Mouse (Mus musculus): ENCODE results near the gene Rbm17.
"Not testable (repeated sequence)": the region's sequence is repeated elsewhere in the genome, so short reads cannot be mapped to it uniquely, and the experiment has no call there.

The Rbm17 gene

DNA sequence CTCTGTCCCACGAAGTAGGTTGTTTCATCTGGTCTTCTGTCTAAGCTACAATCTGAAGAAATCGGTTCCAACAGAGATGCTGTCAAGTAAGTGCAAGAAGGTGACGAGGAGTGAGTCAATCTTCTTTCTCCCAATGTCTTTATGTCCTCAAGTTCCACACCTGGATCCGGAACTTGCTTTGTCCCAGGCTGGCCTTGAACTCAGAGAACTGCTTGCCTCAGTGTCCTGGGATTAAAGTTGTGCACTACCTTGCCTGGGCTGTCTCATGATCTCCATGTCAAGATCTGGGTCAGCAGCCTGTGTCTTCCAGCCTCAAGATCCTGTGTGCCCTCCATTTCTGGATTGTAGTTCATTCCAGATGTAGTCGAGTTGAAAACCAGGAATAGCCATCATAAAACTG, at the start of gene Rbm17:
Rbm17 (minus strand) TSS at position 101 of the 400 bp plus-strand sequence.
- DNase-seq = no peak

DNA sequence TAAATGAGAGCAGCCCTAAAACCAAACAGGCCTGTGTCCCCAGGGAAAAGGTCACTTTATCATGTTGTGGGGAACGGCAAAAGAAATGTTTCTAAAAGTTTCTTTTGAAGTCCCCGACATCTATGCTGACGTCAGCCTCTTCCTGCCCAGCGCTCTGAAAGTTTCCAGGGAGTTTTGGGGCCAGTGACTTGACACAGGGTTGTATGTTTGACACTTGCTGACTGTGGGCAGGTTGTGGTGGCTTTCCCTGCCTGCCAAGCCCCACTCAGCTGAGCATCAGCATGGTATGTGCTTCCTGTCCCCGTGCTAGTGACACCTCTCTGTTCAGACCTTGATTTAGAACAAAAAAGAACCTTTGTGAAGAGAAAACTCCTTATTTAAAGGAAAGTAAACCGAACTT, 49.4 kb upstream of the Rbm17 start:
- DNase-seq = peak; percentile 68

DNA sequence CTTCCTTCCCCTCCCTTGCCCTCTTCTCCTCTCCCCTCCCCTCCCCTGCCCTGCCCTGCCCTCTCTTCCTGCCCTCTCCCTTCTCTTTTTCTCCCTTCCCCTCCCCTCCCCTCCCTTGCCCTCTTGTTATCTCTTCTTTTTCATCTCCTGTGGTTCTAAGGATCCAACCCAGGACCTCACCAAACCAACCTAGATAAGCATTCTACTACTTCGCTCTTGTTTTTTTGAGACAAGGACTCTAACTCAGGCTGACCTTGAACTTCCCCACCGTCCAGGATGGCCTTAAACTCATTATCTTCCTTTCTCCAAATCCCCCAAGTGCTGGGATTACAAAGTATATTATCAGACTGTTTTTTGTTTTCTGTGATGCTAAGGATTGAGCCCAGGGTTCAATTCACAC, 48.8 kb upstream of the Rbm17 start:
- DNase-seq = no peak

- no peak for DNase-seq
Measured at GRCm38 (mm10) chr2:11652196-11652595, 48.2 kb upstream of the Rbm17 start.

- DNase-seq = no peak
Measured at GRCm38 (mm10) chr2:11651476-11651875, 47.5 kb upstream of the Rbm17 start.

DNA sequence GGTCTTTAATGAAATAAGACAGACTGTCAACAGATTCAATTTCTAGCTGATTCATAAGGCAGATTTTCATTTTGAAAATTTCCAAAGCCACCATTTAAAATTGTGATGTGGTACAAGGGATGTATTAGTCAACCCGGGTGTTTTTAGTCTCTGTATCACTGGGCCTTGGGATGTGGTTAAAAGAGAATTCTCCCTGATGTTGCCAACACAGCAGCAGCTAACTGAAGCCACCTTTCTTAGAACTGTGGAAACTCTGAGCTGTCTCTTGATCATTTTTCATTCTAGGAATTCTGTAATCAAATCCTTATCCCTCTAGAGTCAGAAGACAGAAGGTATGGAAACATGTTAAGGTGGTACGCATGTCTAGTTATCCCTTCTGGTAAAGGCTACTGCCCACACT, 41.3 kb upstream of the Rbm17 start:
- DNase-seq = no peak

- DNase-seq = no peak
Measured at GRCm38 (mm10) chr2:11644057-11644456, 40.1 kb upstream of the Rbm17 start.

DNA sequence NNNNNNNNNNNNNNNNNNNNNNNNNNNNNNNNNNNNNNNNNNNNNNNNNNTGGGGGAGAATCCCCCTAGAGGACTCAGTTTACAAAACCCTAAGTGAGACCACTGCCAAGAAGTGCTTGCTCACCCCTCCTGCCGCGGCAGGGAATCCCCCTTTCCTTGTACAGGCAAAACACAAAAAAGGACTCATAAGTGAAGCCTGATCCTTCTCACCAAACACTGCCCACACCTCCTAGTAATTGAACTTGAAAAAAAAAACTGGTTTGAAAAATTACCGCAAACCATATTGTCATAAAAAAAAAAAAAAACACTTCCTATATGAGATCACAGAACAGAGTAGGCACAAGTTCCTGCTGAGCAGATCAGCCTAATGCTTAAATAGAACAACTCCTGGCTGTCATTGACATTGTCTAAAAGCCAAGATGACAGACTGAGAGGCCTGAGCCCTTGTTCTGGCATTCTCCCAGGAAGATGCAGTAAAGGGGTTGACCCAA, 38.5 kb upstream of the Rbm17 start, which contains the start of gene Il2ra:
Il2ra (plus strand) TSS at position 357 of the 491 bp plus-strand sequence.
- no peak for DNase-seq

- peak; percentile 61 for DNase-seq
Measured at GRCm38 (mm10) chr2:11637115-11637514, 33.2 kb upstream of the Rbm17 start.

- DNase-seq = peak; percentile 54
Measured at GRCm38 (mm10) chr2:11636138-11636480, 32.2 kb upstream of the Rbm17 start.

GRCm38 (mm10) chr2:11635471-11636137, 31.7 kb upstream of the Rbm17 start:
- peak; percentile 62 for DNase-seq

GRCm38 (mm10) chr2:11635035-11635434, 31.1 kb upstream of the Rbm17 start:
- no peak for DNase-seq

GRCm38 (mm10) chr2:11625890-11626289, 21.9 kb upstream of the Rbm17 start, which contains the start of gene Gm17490:
Gene Gm17490, minus strand, starts transcription at chr2:11626264.
- DNase-seq = no peak

- no peak for DNase-seq
Measured at GRCm38 (mm10) chr2:11623726-11624125, 19.8 kb upstream of the Rbm17 start.

- DNase-seq = no peak
Measured at GRCm38 (mm10) chr2:11623173-11623572, 19.2 kb upstream of the Rbm17 start.

GRCm38 (mm10) chr2:11619598-11619997, 15.6 kb upstream of the Rbm17 start:
- DNase-seq = no peak

- no peak for DNase-seq
Measured at GRCm38 (mm10) chr2:11616846-11617245, 12.9 kb upstream of the Rbm17 start.

DNA sequence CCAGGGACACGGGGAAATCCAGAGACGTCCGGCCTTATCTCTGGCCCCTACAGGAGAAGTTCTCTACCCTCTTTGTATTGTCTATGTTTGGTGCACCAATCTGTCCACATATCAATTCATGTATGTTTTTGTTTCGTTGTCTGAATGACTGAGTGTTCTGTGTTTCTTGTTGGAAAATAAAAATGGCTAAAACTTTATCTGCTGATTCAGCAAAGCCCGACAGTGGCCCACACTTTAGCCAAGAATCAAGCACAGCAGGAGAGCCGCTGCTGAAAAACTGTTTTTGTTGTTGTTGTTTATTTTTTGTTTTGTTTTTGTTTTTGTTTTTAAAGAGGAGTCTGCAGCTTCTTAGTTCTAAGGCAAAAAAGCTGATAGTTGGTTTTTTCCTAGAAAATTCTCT, 9.0 kb upstream of the Rbm17 start:
- not testable (repeated sequence) for DNase-seq

DNA sequence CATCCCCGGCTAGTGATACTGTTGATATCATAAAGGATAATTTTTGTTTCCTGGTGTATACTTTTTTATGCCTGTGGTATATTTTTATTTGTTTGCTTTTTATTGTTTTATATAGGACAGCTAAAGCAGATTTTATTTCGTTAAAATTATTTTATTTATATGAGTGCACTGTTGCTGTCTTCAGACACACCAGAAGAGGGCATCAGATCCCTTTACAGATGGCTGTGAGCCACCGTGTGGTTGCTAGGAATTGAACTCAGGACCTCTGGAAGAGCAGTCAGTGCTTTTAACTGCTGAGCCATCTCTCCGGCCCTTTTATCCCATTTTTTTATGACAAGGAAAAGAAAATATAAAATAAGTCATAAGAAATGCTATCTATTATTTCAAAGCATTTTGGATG, 2.8 kb upstream of the Rbm17 start:
- not testable (repeated sequence) for DNase-seq

DNA sequence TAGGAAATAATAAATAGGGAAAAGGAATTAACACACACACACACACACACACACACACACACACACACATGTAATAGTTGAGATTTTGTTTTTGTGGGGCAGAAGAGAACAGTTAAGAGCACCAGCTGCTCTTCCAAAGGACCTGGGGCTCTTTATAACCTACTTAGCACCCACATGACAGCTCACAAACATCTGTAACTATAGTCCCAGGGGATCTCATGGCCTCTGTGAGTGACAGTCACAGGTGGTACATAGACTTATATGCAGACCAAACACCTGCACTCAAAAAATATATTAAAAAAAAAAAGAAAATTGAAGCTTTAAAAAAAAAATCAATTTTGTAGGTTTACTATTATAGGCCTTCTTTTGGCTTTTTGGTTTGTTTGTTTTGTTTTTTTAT, 958 bp upstream of the Rbm17 start:
- peak; percentile 28 for DNase-seq

GRCm38 (mm10) chr2:11602506-11603489, 1.2 kb downstream of the Rbm17 start:
- DNase-seq = peak; percentile 98

- DNase-seq = no peak
Measured at GRCm38 (mm10) chr2:11601795-11602194, 2.2 kb downstream of the Rbm17 start.

DNA sequence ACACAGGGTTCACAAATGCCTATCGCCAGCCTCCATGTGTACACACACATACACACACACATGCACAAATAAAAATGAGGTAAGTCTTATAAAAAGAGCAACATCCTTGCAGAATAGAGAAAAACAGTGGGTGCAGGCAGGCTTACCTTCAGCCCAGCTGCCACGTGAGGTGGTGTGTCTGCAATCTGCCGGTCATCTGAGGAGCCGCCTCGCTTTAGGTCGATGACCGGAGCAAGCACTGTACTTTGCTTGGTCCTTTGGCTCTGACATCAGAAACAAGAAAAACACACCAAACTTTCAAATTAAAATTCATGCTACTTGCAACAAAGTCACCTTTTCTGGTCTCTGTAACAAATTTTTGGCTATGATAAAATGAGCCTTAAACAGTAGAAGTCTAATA, 6.0 kb downstream of the Rbm17 start:
- DNase-seq = no peak

DNA sequence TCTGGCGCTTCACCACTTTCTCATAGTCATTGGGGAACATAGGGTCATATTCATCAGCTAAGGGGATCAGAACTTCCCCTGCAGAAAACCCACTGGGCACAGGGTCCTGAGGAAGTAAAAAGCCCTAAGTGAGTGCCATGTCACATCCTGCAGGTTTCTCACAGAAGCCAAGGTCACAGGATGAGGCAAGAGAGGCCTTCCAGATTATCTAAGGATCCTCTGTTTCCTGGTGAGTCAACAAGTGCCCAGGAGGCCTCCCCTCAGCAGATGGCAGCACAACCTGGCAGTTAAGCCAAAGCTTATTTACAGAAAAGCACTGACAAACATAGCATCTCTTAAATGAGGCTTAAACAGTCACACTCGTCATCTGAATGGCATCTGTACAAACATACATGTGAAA, 7.3 kb downstream of the Rbm17 start:
- no peak for DNase-seq

Data from thymus, postnatal 25 days (tissue).